33 mouse cellular contexts compared by ENCODE assay signal in genomic region chr17:40855065-40855464, GRCm38 (mm10). TPM values are rescaled to one million over a fixed set of nuclear protein-coding genes. Genes with fewer than 3 reads are reported as not detected.
DNase-seq lines count a peak whose midpoint lies in the region; ATAC-seq and TF ChIP-seq lines count a peak whose summit lies in the region.
"Had no signal": no experiment of that assay in that cellular context is flagged by ENCODE, and none has a peak within 500 bp of the region (broad histone marks: within the 10 kb centered on the region; RNA-seq: fewer than 3 reads in every experiment).

No protein-coding gene starts in this region.

- ATAC-seq in hindbrain, postnatal 0 days, result no peak
- no peak for ATAC-seq in hindbrain, embryonic 11.5 days (ENCODE audit: low FRiP score)
- peak; percentile 94 for ATAC-seq in megakaryocyte-erythroid progenitor cell, adult 5-6 weeks (replicated peaks; ENCODE audit: low FRiP score, low TSS enrichment, poor library complexity, severe bottlenecking)
- ATAC-seq in granulocyte monocyte progenitor cell, adult 5-6 weeks (replicated peaks; ENCODE audit: poor library complexity, severe bottlenecking), result no peak
- ATAC-seq: forebrain, embryonic 15.5 days; intestine, postnatal 0 days had no signal

- TF ChIP-seq CTCF in hindbrain, postnatal 0 days (IDR thresholded peaks at IDR 0.05; ENCODE audit: low read depth), result no peak

- no peak overlapping the region for H3K9ac ChIP-seq in hindbrain, postnatal 0 days (replicated peaks; ENCODE audit: low read length)
- H3K9ac ChIP-seq in hindbrain, embryonic 11.5 days (ENCODE audit: low read depth, low read length), result no peak overlapping the region
- H3K9ac ChIP-seq: embryonic facial prominence, embryonic 13.5 days; forebrain, embryonic 12.5 days; forebrain, embryonic 15.5 days; hindbrain, embryonic 14.5 days had no signal

- DNase-seq in adrenal gland, postnatal 10 days, result peak; percentile 16
- DNase-seq in adrenal gland, postnatal 4 days (ENCODE audit: low spot score in 2 of 2), result no peak
- DNase-seq in hindbrain, postnatal 0 days (ENCODE audit: low spot score), result peak; percentile 1
- DNase-seq in hindbrain, embryonic 11.5 days (ENCODE audit: low spot score), result no peak
- peak; percentile 43 for DNase-seq in testis, postnatal 10 days (ENCODE audit: low spot score)
- DNase-seq in testis, postnatal 14 days (ENCODE audit: low spot score), result no peak
- DNase-seq: adrenal gland, adult 2 months; adrenal gland, postnatal 25 days; cerebellum, adult 18-20 months; cerebellum, adult 9-10 months; embryo, embryonic 11 days; gastrocnemius, postnatal 10 days; gastrocnemius, postnatal 36 days; heart, adult 11 months had no signal

- H3K27ac ChIP-seq in hindbrain, postnatal 0 days, result no peak overlapping the region
- no peak overlapping the region for H3K27ac ChIP-seq in hindbrain, embryonic 11.5 days (ENCODE audit: low read depth, low read length)
- H3K27ac ChIP-seq: embryonic facial prominence, embryonic 10.5 days; embryonic facial prominence, embryonic 13.5 days; forebrain, embryonic 12.5 days; forebrain, embryonic 15.5 days; hindbrain, embryonic 14.5 days had no signal

- H3K4me1 ChIP-seq in hindbrain, postnatal 0 days (ENCODE audit: insufficient read depth, low read length), result no peaks in the 10 kb centered on the region
- H3K4me1 ChIP-seq in hindbrain, embryonic 11.5 days (replicated peaks; ENCODE audit: control insufficient read depth, insufficient read depth, low read length), result no peaks in the 10 kb centered on the region
- H3K4me1 ChIP-seq: embryonic facial prominence, embryonic 10.5 days; embryonic facial prominence, embryonic 13.5 days; forebrain, embryonic 12.5 days; forebrain, embryonic 15.5 days had no signal

- no peak overlapping the region for H3K4me3 ChIP-seq in hindbrain, postnatal 0 days (ENCODE audit: low read length)
- no peak overlapping the region for H3K4me3 ChIP-seq in hindbrain, embryonic 11.5 days (ENCODE audit: low read depth, low read length)
- H3K4me3 ChIP-seq: embryonic facial prominence, embryonic 10.5 days; embryonic facial prominence, embryonic 13.5 days; erythroblast, embryonic 14.5 days; forebrain, embryonic 12.5 days; forebrain, embryonic 15.5 days had no signal

- no peak overlapping the region for H3K4me2 ChIP-seq in hindbrain, postnatal 0 days (ENCODE audit: low read depth, low read length)
- no peak overlapping the region for H3K4me2 ChIP-seq in hindbrain, embryonic 11.5 days (replicated peaks; ENCODE audit: low read depth, low read length)
- H3K4me2 ChIP-seq: embryonic facial prominence, embryonic 13.5 days; forebrain, embryonic 12.5 days; forebrain, embryonic 15.5 days; heart, embryonic 11.5 days; hindbrain, embryonic 14.5 days had no signal

- H3K27me3 ChIP-seq in hindbrain, postnatal 0 days (ENCODE audit: insufficient read depth, low read length), result no peaks in the 10 kb centered on the region
- H3K27me3 ChIP-seq in hindbrain, embryonic 11.5 days (ENCODE audit: control insufficient read depth, insufficient read depth, low read length), result no peaks in the 10 kb centered on the region
- H3K27me3 ChIP-seq: embryonic facial prominence, embryonic 13.5 days; forebrain, embryonic 12.5 days; forebrain, embryonic 15.5 days had no signal

- no peaks in the 10 kb centered on the region for H3K36me3 ChIP-seq in hindbrain, postnatal 0 days (ENCODE audit: insufficient read depth, low read length)
- no peaks in the 10 kb centered on the region for H3K36me3 ChIP-seq in hindbrain, embryonic 11.5 days (ENCODE audit: control insufficient read depth, insufficient read depth, low read length)
- H3K36me3 ChIP-seq: embryonic facial prominence, embryonic 10.5 days; embryonic facial prominence, embryonic 13.5 days; forebrain, embryonic 12.5 days; forebrain, embryonic 15.5 days; G1E had no signal

- no peaks in the 10 kb centered on the region for H3K9me3 ChIP-seq in hindbrain, postnatal 0 days (ENCODE audit: low read length)
- H3K9me3 ChIP-seq in hindbrain, embryonic 11.5 days (ENCODE audit: control insufficient read depth, low read length), result no peaks in the 10 kb centered on the region
- H3K9me3 ChIP-seq: embryonic facial prominence, embryonic 10.5 days; embryonic facial prominence, embryonic 13.5 days; forebrain, embryonic 12.5 days; forebrain, embryonic 15.5 days; G1E had no signal

RNA-seq across cellular contexts. Expression of gene 9130008F23Rik, which starts 25.3 kb away (rescaled TPM):
- 1 to 10 TPM; 1.6 to 1.7 TPM for total RNA-seq in adrenal gland, postnatal 10 days (2021)
- 1 to 10 TPM in 1 of 2 experiments, under 1 TPM in 1; 0.90 to 1.0 TPM for total RNA-seq in adrenal gland, postnatal 4 days (2021)
- 1.2 and 1.9 TPM in 2 replicates for total RNA-seq in hindbrain, postnatal 0 days (2014; rRNA removed)
- 0.89 TPM in 2 replicates for polyA plus RNA-seq in hindbrain, postnatal 0 days (2015; fragmentation: Nextera tagmentation; extraction: Ambion mirVana)
- polyA plus RNA-seq in hindbrain, embryonic 11.5 days (2014; fragmentation: Nextera tagmentation; extraction: Ambion mirVana), result 0.90 and 1.7 TPM in 2 replicates
- 1.9 and 4.0 TPM in 2 replicates for total RNA-seq in megakaryocyte-erythroid progenitor cell, adult 5-6 weeks (2014; fragmentation: Nextera tagmentation)
- total RNA-seq in megakaryocyte-erythroid progenitor cell, adult 5-6 weeks (2017), result 0.84 and 14.3 TPM in 2 replicates
- total RNA-seq in granulocyte monocyte progenitor cell, adult 5-6 weeks (2014; fragmentation: Nextera tagmentation), result 3.0 and 5.0 TPM in 2 replicates
- 5.6 and 6.2 TPM in 2 replicates for total RNA-seq in granulocyte monocyte progenitor cell, adult 5-6 weeks (2017)

RNA-seq across cellular contexts. Expression of gene Rhag, which starts 44.1 kb away (rescaled TPM):
- total RNA-seq in adrenal gland, postnatal 10 days (2021), result 1 to 10 TPM; 1.8 to 3.1 TPM
- total RNA-seq in adrenal gland, postnatal 4 days (2021), result 10 to 100 TPM in 1 of 2 experiments, 1 to 10 TPM in 1; 3.7 to 11.7 TPM
- total RNA-seq in hindbrain, postnatal 0 days (2014; rRNA removed), result not detected in 2 replicates
- polyA plus RNA-seq in hindbrain, postnatal 0 days (2015; fragmentation: Nextera tagmentation; extraction: Ambion mirVana), result not detected in 2 replicates
- polyA plus RNA-seq in hindbrain, embryonic 11.5 days (2014; fragmentation: Nextera tagmentation; extraction: Ambion mirVana), result 7.7 and 8.0 TPM in 2 replicates
- 98.6 and 128 TPM in 2 replicates for total RNA-seq in megakaryocyte-erythroid progenitor cell, adult 5-6 weeks (2014; fragmentation: Nextera tagmentation)
- 54.1 and 79.9 TPM in 2 replicates for total RNA-seq in megakaryocyte-erythroid progenitor cell, adult 5-6 weeks (2017)
- total RNA-seq in granulocyte monocyte progenitor cell, adult 5-6 weeks (2014; fragmentation: Nextera tagmentation), result 0.19 TPM in 1 of 2 replicates, not detected in the other
- 0.17 TPM in 1 of 2 replicates, not detected in the other for total RNA-seq in granulocyte monocyte progenitor cell, adult 5-6 weeks (2017)
- total RNA-seq: adrenal gland, adult 2 months; adrenal gland, postnatal 25 days; gastrocnemius, adult 18-20 months; gastrocnemius, postnatal 36 days had no signal
- polyA plus RNA-seq: adrenal gland, adult 2 months; cortical plate, adult 2 months had no signal

RNA-seq across cellular contexts. Expression of gene Crisp2, which starts 48.3 kb away (rescaled TPM):
- not detected for total RNA-seq in adrenal gland, postnatal 10 days (2021)
- total RNA-seq in adrenal gland, postnatal 4 days (2021), result not detected
- total RNA-seq in hindbrain, postnatal 0 days (2014; rRNA removed), result not detected in 2 replicates
- polyA plus RNA-seq in hindbrain, postnatal 0 days (2015; fragmentation: Nextera tagmentation; extraction: Ambion mirVana), result 0.20 TPM in 1 of 2 replicates, not detected in the other
- polyA plus RNA-seq in hindbrain, embryonic 11.5 days (2014; fragmentation: Nextera tagmentation; extraction: Ambion mirVana), result not detected in 2 replicates
- 3.8 TPM in 1 of 2 replicates, not detected in the other for total RNA-seq in megakaryocyte-erythroid progenitor cell, adult 5-6 weeks (2014; fragmentation: Nextera tagmentation)
- 3.1 TPM in 1 of 2 replicates, not detected in the other for total RNA-seq in megakaryocyte-erythroid progenitor cell, adult 5-6 weeks (2017)
- total RNA-seq in granulocyte monocyte progenitor cell, adult 5-6 weeks (2014; fragmentation: Nextera tagmentation), result not detected in 2 replicates
- 0.88 TPM in 1 of 2 replicates, not detected in the other for total RNA-seq in granulocyte monocyte progenitor cell, adult 5-6 weeks (2017)
- total RNA-seq: adrenal gland, adult 2 months; adrenal gland, postnatal 25 days; gastrocnemius, adult 18-20 months; gastrocnemius, postnatal 10 days; gastrocnemius, postnatal 36 days; heart, adult 8-10 months; heart, postnatal 25 days; hematopoietic stem cell, adult 5-6 weeks had no signal
- polyA plus RNA-seq: adrenal gland, adult 2 months; cortical plate, adult 2 months; embryonic facial prominence, embryonic 10.5 days; embryonic facial prominence, embryonic 13.5 days; erythroblast, embryonic 14.5 days; forebrain, embryonic 12.5 days; forebrain, embryonic 15.5 days; heart, embryonic 14.5 days; heart, postnatal 0 days; hindbrain, embryonic 14.5 days; intestine, embryonic 14.5 days had no signal

RNA-seq across cellular contexts. Expression of gene Glyatl3, which starts 59.1 kb away (rescaled TPM):
- not detected for total RNA-seq in adrenal gland, postnatal 10 days (2021)
- total RNA-seq in adrenal gland, postnatal 4 days (2021), result not detected
- total RNA-seq in hindbrain, postnatal 0 days (2014; rRNA removed), result not detected in 2 replicates
- not detected in 2 replicates for polyA plus RNA-seq in hindbrain, postnatal 0 days (2015; fragmentation: Nextera tagmentation; extraction: Ambion mirVana)
- polyA plus RNA-seq in hindbrain, embryonic 11.5 days (2014; fragmentation: Nextera tagmentation; extraction: Ambion mirVana), result not detected in 2 replicates
- total RNA-seq in megakaryocyte-erythroid progenitor cell, adult 5-6 weeks (2014; fragmentation: Nextera tagmentation), result not detected in 2 replicates
- not detected in 2 replicates for total RNA-seq in megakaryocyte-erythroid progenitor cell, adult 5-6 weeks (2017)
- total RNA-seq in granulocyte monocyte progenitor cell, adult 5-6 weeks (2014; fragmentation: Nextera tagmentation), result not detected in 2 replicates
- not detected in 2 replicates for total RNA-seq in granulocyte monocyte progenitor cell, adult 5-6 weeks (2017)
- total RNA-seq: adrenal gland, adult 2 months; adrenal gland, postnatal 25 days; G1E; gastrocnemius, adult 18-20 months; gastrocnemius, postnatal 10 days; gastrocnemius, postnatal 36 days; heart, adult 8-10 months; heart, postnatal 25 days; hematopoietic stem cell, adult 5-6 weeks had no signal
- polyA plus RNA-seq: adrenal gland, adult 2 months; cortical plate, adult 2 months; erythroblast, embryonic 14.5 days; forebrain, embryonic 15.5 days; G1E; heart, embryonic 11.5 days; heart, embryonic 14.5 days; heart, postnatal 0 days; hindbrain, embryonic 14.5 days; intestine, embryonic 14.5 days; intestine, postnatal 0 days had no signal

Comparison
In these comparisons a context has a peak if more than half of its experiments do, and no peak if none do; other contexts are left out.
1. DNase-seq: peak in adrenal gland, postnatal 10 days (single experiment), hindbrain, postnatal 0 days (single experiment) and testis, postnatal 10 days (single experiment); none in adrenal gland, postnatal 4 days (0 of 2), hindbrain, embryonic 11.5 days (single experiment) and testis, postnatal 14 days (single experiment).
2. RNA of gene Rhag, which starts 44.1 kb away (total RNA-seq): 54.1 to 128 TPM in megakaryocyte-erythroid progenitor cell, adult 5-6 weeks; 3.7 to 11.7 TPM in adrenal gland, postnatal 4 days, 1.8 to 3.1 TPM in adrenal gland, postnatal 10 days, 0.17 to 0.19 TPM in granulocyte monocyte progenitor cell, adult 5-6 weeks and not detected in hindbrain, postnatal 0 days; every median in the first group is over 4 times any median in the second.